Mouse (Mus musculus) heart, embryonic 11.5 days (tissue): ENCODE data around the gene Postn. TPM values are rescaled to one million over a fixed set of nuclear protein-coding genes. Genes with fewer than 3 reads are reported as not detected.

Experiments
- ATAC-seq: fragments of 200-750 bp; cut with Nextera tagmentation; replicated peaks from 2 replicates; pipeline ENCODE4 v1.8.0; 2017; ENCODE audit warnings: moderate library complexity; ENCODE audit not compliant: insufficient number of reproducible peaks, low FRiP score, low TSS enrichment
- H3K27ac ChIP-seq: fragments of 300-500 bp; sonication (generic); 2 replicates; pipeline ENCODE4 v1.5.1; 2014; ENCODE audit warnings: mild to moderate bottlenecking, low read depth, low read length
- H3K27me3 ChIP-seq: fragments of 300-500 bp; sonication (generic); 2 replicates; pipeline ENCODE4 v1.6.1; 2014; ENCODE audit warnings: mild to moderate bottlenecking, low read length, mixed read lengths; ENCODE audit not compliant: control insufficient read depth, insufficient read depth
- H3K36me3 ChIP-seq: fragments of 300-500 bp; sonication (generic); 2 replicates; pipeline ENCODE4 v1.6.1; 2014; ENCODE audit warnings: mild to moderate bottlenecking, low read length, moderate library complexity, mixed read lengths; ENCODE audit not compliant: control insufficient read depth, insufficient read depth
- H3K4me1 ChIP-seq: fragments of 300-500 bp; sonication (generic); 2 replicates; pipeline ENCODE4 v1.6.1; 2014; ENCODE audit warnings: low read length; ENCODE audit not compliant: control insufficient read depth, insufficient read depth
- H3K4me2 ChIP-seq: fragments of 300-500 bp; sonication (generic); 2 replicates; pipeline ENCODE4 v1.6.1; 2014; ENCODE audit warnings: mild to moderate bottlenecking, moderate library complexity
- H3K4me3 ChIP-seq: fragments of 300-500 bp; sonication (generic); 2 replicates; pipeline ENCODE4 v1.5.1; 2014; ENCODE audit warnings: low read depth, low read length
- H3K9ac ChIP-seq: fragments of 300-500 bp; sonication (generic); 2 replicates; pipeline ENCODE4 v1.6.1; 2014; ENCODE audit warnings: mild to moderate bottlenecking, low read depth, low read length, moderate library complexity
- H3K9me3 ChIP-seq: fragments of 300-500 bp; sonication (generic); replicated peaks from 2 replicates; pipeline ENCODE4 v1.6.1; 2016; ENCODE audit warnings: low read length; ENCODE audit not compliant: control insufficient read depth
- WGBS: fragments of 180-500 bp; shearing (Covaris S2); extraction: QIAGEN DNeasy Blood & Tissue Kit; methylation state at CpG from one replicate; pipeline ENCODE4 v1.1.7; 2014; ENCODE audit not compliant: insufficient replicate concordance; 5-methylcytosine and 5-hydroxymethylcytosine counted together
- polyA plus RNA-seq: library from polyadenylated mRNA; unstranded; fragments of >200 nt; fragmentation: Nextera tagmentation; extraction: Ambion mirVana; gene quantifications from 2 replicates; pipeline ENCODE4 v1.2.1, GENCODE M21; 2014

The Postn gene
- polyA plus RNA-seq = 129 and 141 TPM in 2 replicates

DNA sequence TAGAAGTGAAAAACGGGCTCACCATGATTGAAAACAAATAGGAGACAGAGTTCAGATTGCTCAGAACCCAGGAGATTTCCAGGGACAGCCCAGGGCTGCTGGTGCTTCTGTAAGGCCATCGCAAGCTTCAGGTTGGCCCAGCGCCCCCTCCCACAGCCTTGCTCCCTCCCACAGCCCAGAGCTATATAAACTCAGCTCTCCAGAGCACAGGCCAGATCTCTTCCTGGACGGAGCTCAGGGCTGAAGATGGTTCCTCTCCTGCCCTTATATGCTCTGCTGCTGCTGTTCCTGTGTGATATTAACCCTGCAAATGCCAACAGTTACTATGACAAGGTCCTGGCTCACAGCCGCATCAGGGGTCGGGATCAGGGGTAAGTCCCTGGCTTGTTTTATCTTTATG, at the start of gene Postn:
TSS of gene Postn (plus strand) at position 213 of the 400 bp plus-strand sequence.
- Histone ChIP-seq H3K36me3 (no peaks in the 10 kb centered on the region), H3K4me3 (peak within 1 kb of the TSS; percentile 4; the same call in 1 of the 2 replicates), H3K9me3 (no peaks in the 10 kb centered on the region), H3K4me2 (peak within 1 kb of the TSS; percentile 17), H3K4me1 (no peaks in the 10 kb centered on the region), H3K27me3 (no peaks in the 10 kb centered on the region), H3K9ac (no peak within 1 kb of the TSS), H3K27ac (no peak within 1 kb of the TSS)
- ATAC-seq = no peak
- WGBS = 39% methylated on average over 6 of the region's 6 CpGs

DNA sequence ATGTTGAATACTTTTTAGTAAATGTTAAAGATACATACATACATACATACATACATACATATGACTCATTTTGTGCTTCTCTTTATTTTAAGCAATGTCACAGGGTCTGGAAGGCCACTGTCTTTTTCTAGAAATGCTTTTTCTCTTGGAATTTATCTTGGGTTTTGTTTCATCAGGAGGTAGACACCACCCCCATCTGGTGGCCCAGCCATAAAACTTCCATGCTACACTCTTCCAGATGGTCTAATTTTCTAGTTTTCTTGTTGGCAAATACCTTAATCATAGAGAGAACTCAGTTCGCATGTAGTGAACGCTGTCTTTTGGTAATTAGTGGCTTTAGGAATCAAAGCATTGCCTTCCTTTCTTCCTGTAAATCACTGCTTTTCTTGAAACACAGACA, 46.9 kb upstream of the Postn start:
- H3K27ac ChIP-seq = no peak overlapping the region
- WGBS = 77% methylated on average over 2 of the region's 2 CpGs
- H3K27me3 ChIP-seq = no peaks in the 10 kb centered on the region
- H3K4me2 ChIP-seq = no peak overlapping the region
- no peaks in the 10 kb centered on the region for H3K9me3 ChIP-seq
- H3K4me1 ChIP-seq = no peaks in the 10 kb centered on the region
- no peak overlapping the region for H3K9ac ChIP-seq
- no peaks in the 10 kb centered on the region for H3K36me3 ChIP-seq
- H3K4me3 ChIP-seq = no peak overlapping the region
- ATAC-seq = no peak

DNA sequence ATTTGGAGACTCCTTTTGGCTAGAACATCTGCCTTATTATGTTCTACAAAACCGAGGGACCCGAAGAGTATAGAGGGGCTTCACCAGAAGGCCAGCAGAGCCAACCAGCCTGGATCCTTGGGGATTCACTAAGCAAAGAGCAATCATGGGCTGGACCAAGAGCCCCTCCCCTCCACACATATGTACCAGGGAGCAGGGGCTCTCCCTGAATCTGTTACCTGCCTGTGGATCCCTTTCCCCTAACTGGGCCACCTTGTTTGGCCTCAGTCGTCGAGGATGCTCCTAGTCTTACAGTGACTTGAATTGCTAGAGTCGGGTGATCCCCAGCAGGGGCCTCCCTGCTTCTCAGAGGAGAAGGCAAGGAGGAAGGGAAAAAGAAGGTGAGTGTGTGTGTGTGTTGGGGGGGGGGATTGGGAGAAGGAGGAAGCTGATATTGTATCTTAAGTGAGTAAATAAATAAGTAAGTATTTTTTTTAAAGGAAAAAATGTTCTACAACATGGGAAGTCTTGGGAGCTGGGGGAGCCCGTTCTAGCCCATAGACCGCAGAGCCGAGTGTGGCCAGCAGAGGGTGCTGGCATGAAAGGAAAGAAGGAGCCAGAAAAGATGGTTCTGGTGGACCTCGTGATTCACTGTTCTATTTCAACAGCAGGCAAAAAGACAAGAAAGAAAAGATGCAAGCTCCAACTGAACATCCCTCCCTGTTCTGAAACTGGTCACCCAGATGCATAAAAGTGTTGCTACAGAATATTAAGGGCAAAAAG, 7.8 kb upstream of the Postn start:
- Histone ChIP-seq H3K9me3 (no peaks in the 10 kb centered on the region), H3K4me1 (no peaks in the 10 kb centered on the region), H3K27ac (no peak overlapping the region), H3K9ac (no peak overlapping the region), H3K36me3 (no peaks in the 10 kb centered on the region), H3K4me2 (no peak overlapping the region), H3K4me3 (no peak overlapping the region), H3K27me3 (no peaks in the 10 kb centered on the region)
- ATAC-seq = no peak
- WGBS = 22% methylated on average over 9 of the region's 9 CpGs

DNA sequence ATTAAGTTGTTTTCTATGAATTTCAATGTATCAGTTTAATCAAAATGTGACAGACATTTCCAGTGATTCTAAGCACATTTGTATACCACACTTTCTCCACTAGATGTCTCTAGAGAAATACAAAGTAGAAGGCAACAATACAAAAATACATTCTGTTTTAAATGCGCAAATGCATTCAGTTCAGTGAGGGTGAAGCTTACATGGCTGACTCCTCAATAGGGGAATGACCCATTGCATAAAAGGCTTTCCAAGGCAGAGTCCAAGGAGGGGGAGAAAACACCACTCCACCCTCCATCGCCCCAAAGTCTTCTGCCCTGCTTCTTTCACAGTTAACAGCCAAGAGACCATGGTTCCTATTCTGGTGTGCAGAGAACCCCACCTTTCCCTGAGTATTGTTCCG, 3.3 kb upstream of the Postn start:
- no peak overlapping the region for H3K4me3 ChIP-seq
- no peak for ATAC-seq
- H3K36me3 ChIP-seq = no peaks in the 10 kb centered on the region
- H3K4me2 ChIP-seq = no peak overlapping the region
- H3K27me3 ChIP-seq = no peaks in the 10 kb centered on the region
- H3K9ac ChIP-seq = no peak overlapping the region
- H3K4me1 ChIP-seq = no peaks in the 10 kb centered on the region
- H3K9me3 ChIP-seq = no peaks in the 10 kb centered on the region
- no peak overlapping the region for H3K27ac ChIP-seq
- 69% methylated on average over 3 of the region's 3 CpGs for WGBS

DNA sequence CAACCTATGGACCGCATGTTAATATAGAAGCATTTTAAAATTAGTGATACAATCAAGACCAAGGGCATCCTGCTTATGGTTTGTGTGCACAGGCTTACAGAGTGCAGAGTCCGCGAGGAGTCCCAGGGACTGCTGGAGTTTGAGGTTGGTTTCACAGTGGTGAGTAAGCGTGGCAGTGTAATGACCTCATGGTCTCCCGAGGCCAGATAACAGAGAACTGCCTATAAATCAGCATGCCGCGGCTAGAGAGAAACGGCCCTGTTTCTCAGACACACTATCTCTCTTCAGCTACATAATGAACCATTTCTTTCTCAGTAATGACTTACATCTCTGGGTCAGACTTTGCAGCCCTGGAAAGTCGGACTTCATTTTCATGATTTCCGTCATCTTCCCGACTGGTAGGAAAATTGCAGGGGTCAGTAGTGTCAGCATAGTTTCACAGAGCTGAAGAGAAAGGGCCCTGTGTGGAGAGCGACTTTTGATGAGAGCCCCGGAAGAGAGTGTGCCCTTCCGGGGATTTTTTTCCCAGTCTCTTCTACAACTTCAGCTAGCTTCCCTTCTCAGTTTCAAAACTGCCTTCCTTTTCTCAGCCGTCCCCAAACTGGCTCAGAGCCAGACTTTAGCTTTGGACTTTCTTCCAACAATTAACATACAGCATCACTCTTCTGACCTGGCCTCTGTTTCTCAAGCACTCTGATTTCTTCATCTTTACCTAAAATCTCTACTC, 2.3 kb upstream of the Postn start:
- Histone ChIP-seq H3K27me3 (no peaks in the 10 kb centered on the region), H3K4me2 (0 out of 2 replicates have a peak overlapping the region, but pooled peaks have one; percentile 2), H3K9me3 (no peaks in the 10 kb centered on the region), H3K4me1 (no peaks in the 10 kb centered on the region), H3K36me3 (no peaks in the 10 kb centered on the region), H3K9ac (no peak overlapping the region), H3K27ac (peak overlapping the region; percentile 47), H3K4me3 (no peak overlapping the region)
- 38% methylated on average over 15 of the region's 15 CpGs for WGBS
- peak; percentile 74 for ATAC-seq

DNA sequence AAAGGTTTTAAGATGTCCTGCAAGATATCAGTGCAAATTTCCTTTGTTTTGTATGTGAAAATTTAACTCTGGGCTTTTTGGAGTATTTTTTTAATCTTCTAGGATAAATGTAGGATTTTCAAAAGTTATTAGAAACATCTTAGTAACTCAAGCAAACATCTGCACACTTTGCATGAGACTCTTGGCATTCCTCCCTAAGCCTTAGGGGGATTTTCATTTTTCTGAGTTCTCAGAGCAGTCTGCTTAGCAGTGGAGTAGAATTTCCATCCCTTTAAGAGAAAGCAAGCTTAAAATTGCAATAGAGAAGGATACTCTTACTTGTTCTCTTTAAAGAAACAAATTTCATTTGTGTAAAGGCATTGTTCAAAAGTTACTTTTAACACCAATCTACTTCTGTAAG, 747 bp downstream of the Postn start:
- Histone ChIP-seq H3K27ac (no peak overlapping the region), H3K9me3 (no peaks in the 10 kb centered on the region), H3K27me3 (no peaks in the 10 kb centered on the region), H3K4me3 (0 out of 2 replicates have a peak overlapping the region, but pooled peaks have one; percentile 4), H3K4me1 (no peaks in the 10 kb centered on the region), H3K36me3 (no peaks in the 10 kb centered on the region), H3K4me2 (0 out of 2 replicates have a peak overlapping the region, but pooled peaks have one; percentile 16), H3K9ac (no peak overlapping the region)
- no peak for ATAC-seq

DNA sequence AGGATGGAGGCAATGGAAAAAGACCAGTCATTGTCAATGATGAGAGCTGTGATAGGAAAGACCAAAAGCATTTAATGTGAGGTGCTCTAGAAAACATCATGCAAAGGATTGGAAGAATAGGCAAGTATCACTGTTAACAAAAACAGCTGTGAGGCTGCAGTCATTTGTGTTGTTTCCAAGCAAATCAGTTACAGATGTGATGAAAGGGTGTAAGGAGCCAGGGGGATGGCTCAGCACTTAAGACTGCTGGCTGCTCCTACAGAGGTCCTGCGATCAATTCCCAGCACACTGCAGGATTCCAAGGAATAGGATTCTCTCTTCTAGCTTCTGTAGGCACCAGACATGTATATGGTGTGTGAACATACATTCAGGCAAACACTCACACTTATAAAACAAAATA, 10.1 kb downstream of the Postn start:
- WGBS = 92% methylated on average over 1 of the region's 1 CpGs
- H3K9me3 ChIP-seq = no peaks in the 10 kb centered on the region
- no peaks in the 10 kb centered on the region for H3K4me1 ChIP-seq
- H3K4me3 ChIP-seq = no peak overlapping the region
- no peak for ATAC-seq
- H3K36me3 ChIP-seq = no peaks in the 10 kb centered on the region; the same call in 1 of the 2 replicates
- H3K27me3 ChIP-seq = no peaks in the 10 kb centered on the region
- no peak overlapping the region for H3K4me2 ChIP-seq
- H3K27ac ChIP-seq = no peak overlapping the region
- H3K9ac ChIP-seq = no peak overlapping the region

DNA sequence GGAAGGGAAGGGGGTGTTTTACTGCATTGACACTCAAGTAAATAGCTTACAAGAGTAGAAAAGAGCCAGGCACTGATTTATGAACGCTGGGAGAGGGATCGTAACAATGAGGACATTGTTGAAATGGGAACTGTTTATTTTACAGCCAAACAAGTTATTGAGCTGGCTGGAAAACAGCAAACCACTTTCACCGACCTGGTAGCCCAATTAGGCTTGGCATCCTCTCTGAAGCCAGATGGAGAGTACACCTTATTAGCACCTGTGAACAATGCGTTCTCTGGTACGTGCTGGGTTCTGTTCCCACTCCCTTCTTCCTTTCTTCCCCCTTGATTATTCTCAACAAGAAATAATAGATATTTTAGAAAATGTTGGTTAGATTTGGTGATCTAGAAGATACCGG, 11.7 kb downstream of the Postn start:
- whole genome bisulfite sequencing = 79% methylated on average over 6 of the region's 6 CpGs
- Histone ChIP-seq H3K9ac (no peak overlapping the region), H3K9me3 (no peaks in the 10 kb centered on the region), H3K36me3 (no peaks in the 10 kb centered on the region), H3K27me3 (no peaks in the 10 kb centered on the region), H3K4me1 (no peaks in the 10 kb centered on the region), H3K4me2 (no peak overlapping the region), H3K4me3 (no peak overlapping the region), H3K27ac (no peak overlapping the region)
- no peak for ATAC-seq
